Mouse (Mus musculus): Measurements from ENCODE around the gene Mkrn2os. TPM values are rescaled to one million over a fixed set of nuclear protein-coding genes. Genes with fewer than 3 reads are reported as not detected.

Mkrn2os gene
- total and polyA plus RNA-seq, 3 experiments, result 0.46 TPM; not detected in 2

DNA sequence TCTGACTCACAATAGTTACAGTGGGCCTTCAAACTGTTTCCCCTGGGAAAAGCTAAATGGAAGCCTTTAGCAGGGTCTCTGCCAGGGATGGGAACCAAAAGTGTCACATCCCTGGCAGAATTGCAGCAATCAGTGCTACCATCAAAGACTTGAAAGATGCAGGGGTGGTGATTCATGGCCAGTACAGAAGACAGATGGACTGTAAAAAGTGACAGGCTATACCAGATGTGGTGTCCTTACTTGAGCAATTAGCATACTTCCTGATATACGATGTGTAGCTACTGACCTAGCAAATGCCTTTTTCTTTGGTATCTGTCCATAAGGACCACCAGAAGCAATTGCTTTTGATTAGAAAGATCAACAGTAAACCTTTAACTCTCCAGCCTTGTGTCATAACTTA is 28.6 kb upstream of the Mkrn2os start (continued):
- no peak for TF ChIP-seq GATA1 (IDR thresholded peaks at IDR 0.05; ENCODE audit: low read depth, low read length)
- no peak for TF ChIP-seq GABPA (IDR thresholded peaks at IDR 0.05; ENCODE audit: low read depth, low read length)
- TF ChIP-seq RAD21 (IDR thresholded peaks at IDR 0.05; ENCODE audit: low read depth, low read length), result no peak

DNA sequence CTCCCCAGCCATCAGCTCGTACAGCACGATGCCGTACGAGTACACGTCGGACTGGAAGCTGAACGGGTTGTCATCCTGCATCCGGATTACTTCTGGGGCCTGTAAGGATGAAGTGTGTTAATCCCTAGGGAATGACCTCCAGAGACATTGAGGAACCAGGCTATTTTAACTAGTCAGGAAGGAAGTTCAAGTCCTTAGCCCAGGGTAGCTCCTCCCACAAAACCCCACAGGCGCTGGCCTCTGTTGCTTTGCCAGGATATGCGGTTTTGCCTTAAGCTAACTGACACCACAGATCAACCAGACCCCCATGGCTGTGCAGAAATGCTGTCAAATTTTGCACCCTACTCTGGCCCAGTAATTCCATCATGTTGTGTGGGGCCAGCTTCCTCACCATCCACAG is 27.4 kb upstream of the Mkrn2os start:
- no peak for TF ChIP-seq CTCF (IDR thresholded peaks at IDR 0.05 in 2 of 3, conservative IDR thresholded peaks at IDR 0.05 in 1 of 3; ENCODE audit: control insufficient read depth in 1 of 3, insufficient read depth in 1 of 3, low read depth in 2 of 3, low read length in 3 of 3, poor library complexity in 1 of 3, severe bottlenecking in 1 of 3)
- no peak for TF ChIP-seq BHLHE40 (IDR thresholded peaks at IDR 0.05; ENCODE audit: borderline replicate concordance, low read depth, low read length)
- TF ChIP-seq ZKSCAN1 (IDR thresholded peaks at IDR 0.05; ENCODE audit: low read depth, low read length), result no peak
- TF ChIP-seq USF2 (IDR thresholded peaks at IDR 0.05; ENCODE audit: borderline replicate concordance in 1 of 2, insufficient read depth in 1 of 2, low read depth in 1 of 2, low read length in 2 of 2), result no peak
- TF ChIP-seq POLR2AphosphoS5 (IDR thresholded peaks at IDR 0.05; ENCODE audit: borderline replicate concordance, low read depth, low read length), result no peak
- no peak for TF ChIP-seq TBP (IDR thresholded peaks at IDR 0.05; ENCODE audit: low read depth, low read length)
- no peak for TF ChIP-seq JUND (IDR thresholded peaks at IDR 0.05; ENCODE audit: low read depth, low read length)
- no peak for TF ChIP-seq RCOR1 (IDR thresholded peaks at IDR 0.05; ENCODE audit: low read depth, low read length)
- TF ChIP-seq GATA1 (IDR thresholded peaks at IDR 0.05; ENCODE audit: low read depth, low read length), result no peak
- no peak for TF ChIP-seq KAT2A (conservative IDR thresholded peaks at IDR 0.05; ENCODE audit: low read depth, low read length)
- TF ChIP-seq TCF12 (IDR thresholded peaks at IDR 0.05; ENCODE audit: low read depth, low read length), result no peak
- TF ChIP-seq HCFC1 (IDR thresholded peaks at IDR 0.05; ENCODE audit: low read depth, low read length), result no peak
- no peak for TF ChIP-seq RAD21 (IDR thresholded peaks at IDR 0.05; ENCODE audit: low read depth, low read length)
- TF ChIP-seq ZMIZ1 (IDR thresholded peaks at IDR 0.05; ENCODE audit: low read depth, low read length), result no peak
- H3K27ac ChIP-seq (ENCODE audit: control insufficient read depth, low read depth, low read length), result no peak overlapping the region
- no peaks in the 10 kb centered on the region for H3K9me3 ChIP-seq (replicated peaks; ENCODE audit: insufficient read depth, low read length)
- H3K4me1 ChIP-seq (ENCODE audit: control insufficient read depth in 1 of 2, insufficient read depth in 2 of 2, low read length in 2 of 2), result no peaks in the 10 kb centered on the region
- no peak overlapping the region for H3K9ac ChIP-seq (ENCODE audit: control insufficient read depth, low read depth, low read length, poor library complexity, severe bottlenecking)
- H3K36me3 ChIP-seq (ENCODE audit: control insufficient read depth in 1 of 2, insufficient read depth in 2 of 2, low read length in 2 of 2), result peaks cover 0 to 19% of the 10 kb centered on the region in 2 experiments; a peak in 2 of 4 replicates
- no peak for DNase-seq (ENCODE audit: low read depth, low spot score)
- H3K27me3 ChIP-seq (ENCODE audit: control insufficient read depth in 1 of 2, insufficient read depth in 2 of 2, low read length in 2 of 2), result no peaks in the 10 kb centered on the region
- no peak overlapping the region for H3K4me3 ChIP-seq (ENCODE audit: control insufficient read depth in 1 of 2, insufficient read depth in 1 of 2, low read depth in 2 of 2, low read length in 2 of 2)
- H3K79me2 ChIP-seq (ENCODE audit: control insufficient read depth, insufficient read depth, low read length, poor library complexity), result no peaks in the 10 kb centered on the region

DNA sequence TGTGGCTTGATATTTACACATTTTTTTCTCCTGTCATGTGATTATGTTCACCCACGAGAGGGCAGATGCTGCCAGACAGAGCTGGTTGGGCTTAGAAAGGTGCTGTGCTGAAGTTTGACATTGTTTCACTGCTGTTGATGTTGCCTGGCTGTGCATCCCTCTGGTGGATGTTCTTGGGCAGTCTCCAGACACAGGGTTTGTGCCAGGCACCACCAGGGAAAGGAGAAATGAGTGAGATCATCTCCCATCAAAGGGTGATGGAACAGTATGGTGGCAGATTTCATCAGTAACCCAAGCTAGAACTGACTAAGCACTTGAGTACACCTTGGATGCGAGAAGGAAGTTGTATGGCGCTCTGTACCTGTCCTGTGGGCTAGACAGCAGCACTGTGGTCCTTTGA is 23.6 kb upstream of the Mkrn2os start:
- no peak for DNase-seq (ENCODE audit: low read depth, low spot score)
- Histone ChIP-seq H3K36me3 (ENCODE audit: control insufficient read depth in 1 of 2, insufficient read depth in 2 of 2, low read length in 2 of 2) (peaks cover 0 to 13% of the 10 kb centered on the region in 2 experiments; a peak in 2 of 4 replicates), H3K9ac (ENCODE audit: control insufficient read depth, low read depth, low read length, poor library complexity, severe bottlenecking) (no peak overlapping the region), H3K9me3 (replicated peaks; ENCODE audit: insufficient read depth, low read length) (no peaks in the 10 kb centered on the region), H3K27me3 (ENCODE audit: control insufficient read depth in 1 of 2, insufficient read depth in 2 of 2, low read length in 2 of 2) (no peaks in the 10 kb centered on the region), H3K27ac (ENCODE audit: control insufficient read depth, low read depth, low read length) (no peak overlapping the region), H3K79me2 (ENCODE audit: control insufficient read depth, insufficient read depth, low read length, poor library complexity) (no peaks in the 10 kb centered on the region), H3K4me3 (ENCODE audit: control insufficient read depth in 1 of 2, insufficient read depth in 1 of 2, low read depth in 2 of 2, low read length in 2 of 2) (no peak overlapping the region), H3K4me1 (ENCODE audit: control insufficient read depth in 1 of 2, insufficient read depth in 2 of 2, low read length in 2 of 2) (no peaks in the 10 kb centered on the region)
- 0 out of 2 replicates have a peak, but pooled peaks have one; percentile 7 for TF ChIP-seq USF1 (IDR thresholded peaks at IDR 0.05; ENCODE audit: low read depth, low read length)
- no peak for TF ChIP-seq NRF1 (IDR thresholded peaks at IDR 0.05; ENCODE audit: insufficient read depth, low read depth, low read length, poor library complexity, severe bottlenecking)
- no peak for TF ChIP-seq UBTF (IDR thresholded peaks at IDR 0.05; ENCODE audit: borderline replicate concordance, insufficient read depth, low read depth, low read length)
- TF ChIP-seq TAL1 (IDR thresholded peaks at IDR 0.05; ENCODE audit: low read length), result no peak
- TF ChIP-seq ELF1 (IDR thresholded peaks at IDR 0.05; ENCODE audit: low read depth, low read length), result no peak

Data from MEL (cell line).